Mouse (Mus musculus) heart, postnatal 36 days (tissue): ENCODE data around the gene Cdc45. TPM values are rescaled to one million over a fixed set of nuclear protein-coding genes. Genes with fewer than 3 reads are reported as not detected.
"Not testable (repeated sequence)": the region's sequence is repeated elsewhere in the genome, so short reads cannot be mapped to it uniquely, and the experiment has no call there.

Source experiments
- DNase-seq, 2 experiments: peaks; one replicate each; pipeline ENCODE4 v3.0.0; 2021 to 2022
- intact Hi-C: fragments of 180-260 bp; cut with DNase I; formaldehyde crosslinking; loops from one replicate; pipeline ENCODE4 v1.15.1; 2025
- total RNA-seq, 2 experiments: library from RNA; stranded (reverse); gene quantifications; 2 replicates each; pipeline ENCODE4 v1.2.3; 2021

The Cdc45 gene
- total RNA-seq = 1 to 10 TPM; 2.7 to 3.6 TPM

GRCm38 (mm10) chr16:18811468-18812384, at the start of gene Cdc45, which contains the start of gene Ufd1:
Gene Cdc45 (minus strand): TSS chr16:18811987.
Gene Ufd1 (plus strand): TSS chr16:18811779.
- DNase-seq = peak; percentile 86 to 90
- intact Hi-C loops = loop anchor here (10.0 kb wide), 1 partner anchor 367 kb away; no protein-coding TSS in a partner anchor

- DNase-seq = peak; percentile 32 to 46
- intact Hi-C loops = no loop called here
Measured at GRCm38 (mm10) chr16:18860186-18860585, 48.4 kb upstream of the Cdc45 start.

GRCm38 (mm10) chr16:18858551-18858950, 46.8 kb upstream of the Cdc45 start:
- intact Hi-C loops = loop anchor here (2.0 to 5.0 kb wide), 2 partner anchors 162 to 231 kb away; partner anchors contain the start of genes Gm49601 and Sept5

GRCm38 (mm10) chr16:18849521-18850190, 37.9 kb upstream of the Cdc45 start:
- DNase-seq, intact Hi-C loops: not testable (repeated sequence)

More at GRCm38 (mm10) chr16:18858551-18858950, 46.8 kb upstream of the Cdc45 start:
- DNase-seq = peak in 1 of 2 experiments; percentile 7

GRCm38 (mm10) chr16:18846301-18846820, 34.6 kb upstream of the Cdc45 start:
- intact Hi-C loops = no loop called here
- DNase-seq = no peak

- intact Hi-C loops = no loop called here
- peak in 1 of 2 experiments; percentile 8 for DNase-seq
Measured at GRCm38 (mm10) chr16:18838346-18838745, 26.6 kb upstream of the Cdc45 start.

- peak; percentile 92 to 95 for DNase-seq
- intact Hi-C loops = loop anchor here (2.0 kb wide), 1 partner anchor 42 kb away; no protein-coding TSS in a partner anchor
Measured at GRCm38 (mm10) chr16:18836468-18837208, 24.9 kb upstream of the Cdc45 start, which contains the start of the genes 2510002D24Rik and Gm28539. Gene 2510002D24Rik (plus strand): TSS chr16:18836578. Gene Gm28539 (plus strand): TSS chr16:18836584.

- intact Hi-C loops = loop anchor here (2.0 kb wide), 1 partner anchor 43 kb away; no protein-coding TSS in a partner anchor
- no peak for DNase-seq
Measured at GRCm38 (mm10) chr16:18836073-18836467, 24.3 kb upstream of the Cdc45 start.

- DNase-seq = no peak
- intact Hi-C loops = no loop called here
Measured at GRCm38 (mm10) chr16:18833486-18833885, 21.7 kb upstream of the Cdc45 start.

GRCm38 (mm10) chr16:18829102-18829501, 17.3 kb upstream of the Cdc45 start:
- DNase-seq = no peak
- intact Hi-C loops = no loop called here

- intact Hi-C loops = no loop called here
- no peak for DNase-seq
Measured at GRCm38 (mm10) chr16:18828630-18829029, 16.8 kb upstream of the Cdc45 start.

- DNase-seq = no peak
- intact Hi-C loops = no loop called here
Measured at GRCm38 (mm10) chr16:18822925-18823324, 11.1 kb upstream of the Cdc45 start.

GRCm38 (mm10) chr16:18822356-18822755, 10.6 kb upstream of the Cdc45 start:
- intact Hi-C loops = no loop called here
- DNase-seq = no peak

- intact Hi-C loops = loop anchor here (10.0 kb wide), 1 partner anchor 368 kb away; no protein-coding TSS in a partner anchor
Measured at GRCm38 (mm10) chr16:18812385-18812910, 661 bp upstream of the Cdc45 start.

GRCm38 (mm10) chr16:18811032-18811431, 755 bp downstream of the Cdc45 start:
- DNase-seq = no peak
- intact Hi-C loops = loop anchor here (10.0 kb wide), 1 partner anchor 366 kb away; no protein-coding TSS in a partner anchor

More at GRCm38 (mm10) chr16:18812385-18812910, 661 bp upstream of the Cdc45 start:
- DNase-seq = no peak

- intact Hi-C loops = no loop called here
- DNase-seq = no peak
Measured at GRCm38 (mm10) chr16:18809001-18809400, 2.8 kb downstream of the Cdc45 start.

GRCm38 (mm10) chr16:18805746-18806145, 6.0 kb downstream of the Cdc45 start:
- intact Hi-C loops = no loop called here
- DNase-seq = no peak

- intact Hi-C loops = loop anchor here (1.0 to 5.0 kb wide), 2 partner anchors 103 to 172 kb away; partner anchors contain the start of genes Gm49601 and Sept5
- peak; percentile 41 to 68 for DNase-seq
Measured at GRCm38 (mm10) chr16:18798841-18799240, 12.9 kb downstream of the Cdc45 start.

GRCm38 (mm10) chr16:18798151-18798550, 13.6 kb downstream of the Cdc45 start:
- DNase-seq = no peak
- intact Hi-C loops = loop anchor here (5.0 kb wide), 1 partner anchor 171 kb away; the partner anchor contains the start of genes Gm49601 and Sept5
